Mouse (Mus musculus) heart, postnatal 0 days (tissue): Measurements from ENCODE around the gene Zbtb8os.

Experiments used
- CTCF ChIP-seq: IDR thresholded peaks from 2 replicates; pipeline ENCODE4 v1.5.1; 2016; ENCODE audit warnings: antibody characterized with exemption, control low read depth, low read depth
- EP300 ChIP-seq: IDR thresholded peaks from 2 replicates; pipeline ENCODE4 v1.6.1; 2016; ENCODE audit warnings: antibody characterized with exemption, low read depth

DNA sequence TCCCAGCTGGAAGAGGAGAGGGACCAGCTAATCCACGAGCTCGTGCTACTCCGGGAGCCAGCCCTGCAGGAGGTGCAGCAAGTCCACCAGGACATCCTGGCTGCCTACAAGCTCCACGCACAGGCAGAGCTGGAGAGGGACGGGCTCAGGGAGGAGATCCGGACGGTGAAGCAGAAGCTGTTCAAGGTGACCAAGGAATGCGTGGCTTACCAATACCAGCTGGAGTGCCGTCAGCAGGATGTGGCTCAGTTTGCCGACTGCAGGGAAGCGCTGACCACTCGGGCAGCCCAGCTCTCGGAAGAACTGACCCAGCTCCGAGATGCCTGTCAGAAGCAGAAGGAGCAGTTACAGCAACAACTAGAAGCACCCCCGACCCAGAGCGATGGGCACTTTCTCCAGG is 41.8 kb upstream of the Zbtb8os start:
- TF ChIP-seq CTCF (no peak), EP300 (no peak)
